Mouse (Mus musculus) myocyte (in vitro differentiated cells): ENCODE results near the gene Rbfox1.

Experiments used
- CEBPB ChIP-seq: IDR thresholded peaks from 2 replicates; pipeline ENCODE4 v1.6.1; 2011; ENCODE audit warnings: mild to moderate bottlenecking, moderate library complexity; ENCODE audit not compliant: poor library complexity, insufficient read depth, severe bottlenecking
- E2F4 ChIP-seq: IDR thresholded peaks from one replicate; pipeline ENCODE4 v1.6.1; 2011; ENCODE audit warnings: mild to moderate bottlenecking, control low read depth, moderate library complexity; ENCODE audit not compliant: insufficient read depth
- MAX ChIP-seq: IDR thresholded peaks from one replicate; pipeline ENCODE4 v1.6.1; 2011; ENCODE audit warnings: low read depth, mild to moderate bottlenecking, control low read depth
- POLR2A ChIP-seq: IDR thresholded peaks from one replicate; pipeline ENCODE4 v1.6.1; 2011; ENCODE audit warnings: low read depth, mild to moderate bottlenecking, control low read depth, moderate library complexity; ENCODE audit not compliant: insufficient read length
- POLR2AphosphoS2 ChIP-seq: IDR thresholded peaks from one replicate; pipeline ENCODE4 v1.6.1; 2011; ENCODE audit warnings: low read depth, control low read depth; ENCODE audit not compliant: insufficient read length
- SRF ChIP-seq: IDR thresholded peaks from one replicate; pipeline ENCODE4 v1.6.1; 2011; ENCODE audit warnings: low read depth; ENCODE audit not compliant: control insufficient read depth, insufficient read length
- TCF12 ChIP-seq: IDR thresholded peaks from one replicate; pipeline ENCODE4 v1.6.1; 2011; ENCODE audit warnings: mild to moderate bottlenecking, control low read depth; ENCODE audit not compliant: poor library complexity, insufficient read depth, severe bottlenecking
- TCF3 ChIP-seq: IDR thresholded peaks from one replicate; pipeline ENCODE4 v1.6.1; 2011; ENCODE audit warnings: low read depth, control low read depth; ENCODE audit not compliant: insufficient read length
- USF1 ChIP-seq: IDR thresholded peaks from one replicate; pipeline ENCODE4 v1.6.1; 2011; ENCODE audit warnings: low read depth, mild to moderate bottlenecking, control low read depth, moderate library complexity

DNA sequence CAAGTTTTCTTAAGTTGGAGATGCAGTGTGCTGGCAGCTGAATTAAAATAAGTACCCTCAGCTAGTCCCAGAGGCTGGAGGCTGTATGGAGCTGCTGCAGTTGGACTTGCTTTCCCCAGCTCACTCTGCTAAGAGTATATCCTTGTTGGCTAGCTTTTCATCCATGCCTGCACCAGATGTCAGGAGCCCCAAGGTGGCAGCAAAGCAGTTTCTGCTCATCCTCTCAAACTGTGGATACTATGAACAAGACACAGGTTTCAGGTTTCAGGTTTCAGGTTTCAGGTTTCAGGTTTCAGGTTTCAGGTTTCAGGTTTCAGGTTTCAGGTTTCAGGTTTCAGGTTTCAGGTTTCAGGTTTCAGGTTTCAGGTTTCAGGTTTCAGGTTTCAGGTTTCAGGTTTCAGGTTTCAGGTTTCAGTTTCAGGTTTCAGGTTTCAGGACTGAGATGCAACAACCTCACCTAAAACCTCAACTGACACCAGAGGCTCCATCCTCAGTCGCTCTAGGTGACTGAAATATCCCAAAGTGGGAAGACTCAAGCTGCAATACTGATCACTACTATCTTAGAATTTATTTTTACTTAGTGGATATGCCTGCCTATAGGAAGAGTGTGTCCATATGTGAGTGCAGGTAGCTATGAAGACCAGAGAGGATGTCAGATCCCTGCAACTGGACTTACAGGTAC is 801.1 kb downstream of the Rbfox1 start:
- no peak for TF ChIP-seq E2F4
- TF ChIP-seq TCF3, result no peak
- no peak for TF ChIP-seq POLR2A
- TF ChIP-seq MAX, result no peak
- no peak for TF ChIP-seq CEBPB
- no peak for TF ChIP-seq SRF
- TF ChIP-seq POLR2AphosphoS2, result no peak
- TF ChIP-seq USF1, result no peak
- TF ChIP-seq TCF12, result no peak
